Mouse (Mus musculus) spleen, adult 2 months (tissue): Measurements from ENCODE around the gene Eef1a2.

Source experiments
- CTCF ChIP-seq: fragments of 200-500 bp; IDR thresholded peaks from 2 replicates; pipeline ENCODE4 v1.5.1; 2011; ENCODE audit warnings: mild to moderate bottlenecking, inconsistent platforms; ENCODE audit not compliant: insufficient read depth, insufficient read length, insufficient replicate concordance; ENCODE audit errors: extremely low read depth
- POLR2A ChIP-seq: fragments of 200-500 bp; IDR thresholded peaks from 2 replicates; pipeline ENCODE4 v1.6.1; 2011; ENCODE audit warnings: low read depth, low read length, inconsistent platforms

DNA sequence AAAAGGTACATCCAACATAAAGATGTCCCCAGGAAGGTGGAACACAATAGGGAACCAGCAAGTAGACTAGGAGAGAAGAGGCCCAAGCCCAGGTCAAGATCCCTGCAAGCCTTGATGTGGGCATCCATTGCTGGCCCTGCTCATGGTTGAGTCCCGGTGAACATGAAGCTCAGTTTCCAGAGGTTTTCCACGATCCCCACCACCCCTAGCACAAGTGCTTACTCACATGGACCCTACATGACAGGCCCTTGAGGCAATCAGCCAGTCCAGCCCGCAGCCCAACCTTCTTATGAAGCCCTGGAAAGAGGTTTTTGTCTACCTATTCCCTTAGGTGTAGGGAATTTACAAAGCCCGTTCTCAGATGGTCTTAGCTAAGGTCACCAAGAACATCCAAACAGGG, 366 bp upstream of the Eef1a2 start:
- no peak for TF ChIP-seq CTCF
- no peak for TF ChIP-seq POLR2A
